Mouse (Mus musculus): Measurements from ENCODE around the gene Rnf17. TPM values are rescaled to one million over a fixed set of nuclear protein-coding genes. Genes with fewer than 3 reads are reported as not detected.

The Rnf17 gene
- under 1 TPM; 0.44 to 0.86 TPM for polyA plus RNA-seq (2017; shearing (Covaris generic))

DNA sequence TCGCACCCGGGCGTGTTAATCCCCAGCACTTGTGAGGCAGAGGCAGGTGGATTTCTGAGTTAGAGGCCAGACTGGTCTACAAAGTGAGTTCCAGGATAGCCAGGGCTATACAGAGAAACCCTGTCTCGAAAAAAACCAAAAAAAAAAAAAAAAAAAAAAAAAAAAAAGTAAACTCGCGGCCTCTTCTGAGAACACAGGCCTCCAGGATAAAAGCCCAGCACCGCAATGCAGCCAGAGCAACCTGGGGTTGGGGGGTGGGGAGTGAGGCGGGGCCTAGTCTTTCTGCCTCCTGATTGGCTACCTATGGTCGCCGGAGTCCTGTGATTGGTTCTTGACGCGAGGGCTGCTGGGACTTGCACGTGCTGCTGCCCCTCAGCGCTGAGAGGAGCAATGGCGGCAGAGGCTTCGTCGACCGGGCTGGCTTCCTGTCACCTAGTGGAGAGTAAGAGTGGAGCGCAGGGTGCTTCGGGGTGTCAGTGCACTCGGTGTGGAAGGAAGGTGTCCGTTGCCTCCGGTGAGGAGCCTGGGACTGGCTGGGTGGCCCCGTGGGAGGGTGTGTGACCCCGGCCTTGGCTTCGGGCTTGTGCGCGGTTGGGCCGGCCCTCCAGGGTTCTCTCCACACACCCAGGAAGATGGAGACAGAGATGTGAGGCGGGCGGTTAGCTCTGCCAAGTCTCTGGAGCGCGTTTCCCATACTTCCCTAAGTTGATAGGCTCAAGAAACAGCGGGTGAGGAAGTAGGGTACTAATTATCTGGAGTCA, at the start of gene Rnf17:
Gene Rnf17 (plus strand): TSS at position 271 of the 761 bp plus-strand sequence.
- ATAC-seq = no peak

DNA sequence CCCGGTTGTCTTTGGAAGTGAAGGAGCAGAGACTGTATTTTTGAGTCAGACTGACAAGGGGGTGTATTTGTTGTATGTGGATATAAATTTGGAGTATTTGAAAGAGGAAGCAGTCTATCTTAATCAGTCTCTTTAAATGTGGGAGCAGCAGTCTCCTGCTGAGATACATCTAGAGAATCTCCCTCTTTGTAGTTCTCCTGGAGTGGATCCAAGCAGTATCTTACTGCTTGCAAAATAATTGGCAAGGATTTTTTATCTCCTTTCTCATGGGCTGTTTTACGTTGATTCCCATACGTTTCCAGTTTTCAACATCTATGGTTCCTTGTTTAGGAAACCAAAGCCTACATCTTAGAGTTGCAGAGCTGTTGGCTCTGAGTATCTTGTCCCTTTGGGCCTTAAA, 47.6 kb upstream of the Rnf17 start:
- ATAC-seq = no peak

DNA sequence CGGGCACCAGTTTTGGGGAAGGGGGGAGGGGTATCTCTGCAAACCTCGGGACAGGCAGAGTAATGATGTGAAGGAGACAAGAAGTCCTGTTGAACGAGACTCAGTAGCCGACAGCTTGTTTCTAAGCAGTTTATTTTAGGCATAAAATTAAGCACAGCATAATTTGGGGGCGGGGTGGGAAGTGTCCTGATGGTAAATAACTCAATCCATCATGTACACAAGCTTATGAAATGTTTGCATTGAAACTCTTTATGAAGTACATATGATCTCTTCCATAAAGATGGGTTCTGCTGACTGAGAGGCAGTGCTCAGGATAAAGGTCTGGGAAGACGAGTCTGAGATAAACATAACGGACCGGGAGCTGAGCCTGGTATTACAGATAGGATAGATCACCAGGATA, 47.0 kb upstream of the Rnf17 start:
- no peak for ATAC-seq

DNA sequence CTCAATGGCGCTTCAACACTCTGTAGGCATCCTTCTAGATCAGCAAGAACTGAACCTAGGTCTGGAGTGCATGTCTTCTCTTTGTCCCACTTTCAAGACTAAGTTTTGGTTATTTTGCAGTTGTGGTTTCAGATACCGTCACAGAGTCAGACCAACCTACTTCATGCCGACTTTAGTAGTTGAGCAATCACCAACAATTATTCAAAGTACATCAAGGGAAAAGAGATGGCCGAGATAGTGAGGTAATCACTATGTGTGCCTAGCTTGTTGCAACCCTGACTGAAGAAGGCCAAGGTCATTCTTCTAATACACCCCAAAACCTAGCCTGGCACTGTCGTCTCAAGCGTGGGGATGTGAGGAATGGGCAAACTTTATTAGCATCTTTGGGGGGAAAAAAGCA, 46.2 kb upstream of the Rnf17 start:
- no peak for ATAC-seq

DNA sequence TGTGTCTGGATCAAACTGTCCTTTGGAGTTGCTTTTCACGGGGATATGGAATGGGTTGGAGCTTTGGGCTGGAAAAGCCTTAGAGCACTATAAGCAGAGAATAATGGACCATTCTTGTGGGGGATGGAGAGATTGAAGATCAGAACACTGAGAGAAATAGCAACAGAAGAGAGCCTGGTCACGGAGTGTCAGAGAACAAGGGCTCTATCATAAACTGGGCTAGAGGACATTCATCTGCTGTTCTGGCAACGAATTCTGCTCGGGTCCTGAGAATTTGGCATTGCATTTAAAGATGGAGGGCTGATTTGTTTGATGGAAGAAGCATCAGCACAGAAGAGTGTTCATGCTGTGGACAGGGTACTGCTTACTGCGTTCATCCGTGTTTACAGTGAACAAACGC, 44.0 kb upstream of the Rnf17 start:
- no peak for ATAC-seq

DNA sequence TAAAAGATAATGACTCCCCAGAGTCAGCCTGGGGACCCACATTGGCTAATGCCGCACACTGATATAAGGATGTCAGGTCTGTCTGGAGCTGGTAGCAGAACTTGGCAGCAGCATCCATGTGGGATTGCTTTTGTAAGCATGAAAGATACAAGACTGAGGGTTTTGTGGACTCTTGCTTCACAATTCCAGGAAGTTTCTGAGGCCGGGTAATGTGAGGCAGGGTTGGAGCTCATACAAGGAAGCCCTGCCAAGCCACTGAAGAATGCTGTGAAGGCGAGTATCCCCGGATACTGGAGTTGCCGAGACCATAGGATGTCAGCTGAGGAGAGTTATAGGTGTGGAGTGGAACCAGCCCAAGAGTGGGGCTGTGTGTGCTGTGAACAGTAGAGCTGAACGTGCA, 43.2 kb upstream of the Rnf17 start:
- ATAC-seq = no peak

DNA sequence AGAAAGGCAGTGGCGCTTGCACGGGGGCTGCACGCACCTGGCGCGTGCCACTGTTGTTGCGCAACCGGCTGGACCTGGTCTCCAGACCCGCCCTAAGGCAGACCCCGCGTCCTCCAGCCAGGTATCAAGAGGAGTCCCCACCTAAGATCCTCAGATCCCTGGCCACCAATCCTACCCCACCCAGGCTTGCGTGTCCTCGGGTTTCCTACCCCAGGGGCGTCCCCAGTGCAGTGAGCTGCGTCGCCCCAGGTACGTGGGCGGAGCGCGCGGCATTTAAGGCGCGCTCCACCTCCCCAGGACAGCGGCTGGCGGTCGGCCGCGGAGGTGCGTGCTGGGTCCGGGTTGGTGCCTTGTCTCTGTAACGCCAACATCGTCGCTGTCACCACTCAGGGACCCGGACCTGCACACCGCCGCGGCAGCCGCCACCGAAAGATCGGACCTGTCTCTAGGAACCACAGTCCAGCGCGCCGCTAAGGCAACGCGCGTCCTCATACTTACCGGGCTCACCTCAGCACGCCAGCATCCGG, 37.6 kb upstream of the Rnf17 start, which contains the start of gene Atp12a:
Gene Atp12a (plus strand): TSS at position 358 of the 527 bp plus-strand sequence.
- no peak for ATAC-seq

DNA sequence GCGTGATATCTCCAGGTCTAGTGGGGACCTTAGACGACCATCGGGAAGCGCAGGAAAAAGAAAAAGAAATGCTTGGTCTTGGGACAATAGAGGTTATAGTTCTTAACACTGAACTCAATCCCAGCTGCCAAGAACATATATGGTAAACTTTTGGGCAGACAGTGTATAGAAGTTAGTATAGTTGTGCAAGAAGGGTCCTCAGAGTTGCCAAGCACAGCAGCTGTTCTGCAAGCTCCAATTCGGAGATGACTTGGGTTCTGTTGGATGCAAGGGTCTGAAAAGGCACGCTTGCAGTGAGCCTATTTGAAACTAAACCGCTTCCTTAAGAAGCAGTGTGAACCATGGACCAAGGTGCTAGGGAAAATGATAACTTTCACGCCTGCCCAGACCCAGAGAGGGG, 37.1 kb upstream of the Rnf17 start:
- no peak for ATAC-seq

DNA sequence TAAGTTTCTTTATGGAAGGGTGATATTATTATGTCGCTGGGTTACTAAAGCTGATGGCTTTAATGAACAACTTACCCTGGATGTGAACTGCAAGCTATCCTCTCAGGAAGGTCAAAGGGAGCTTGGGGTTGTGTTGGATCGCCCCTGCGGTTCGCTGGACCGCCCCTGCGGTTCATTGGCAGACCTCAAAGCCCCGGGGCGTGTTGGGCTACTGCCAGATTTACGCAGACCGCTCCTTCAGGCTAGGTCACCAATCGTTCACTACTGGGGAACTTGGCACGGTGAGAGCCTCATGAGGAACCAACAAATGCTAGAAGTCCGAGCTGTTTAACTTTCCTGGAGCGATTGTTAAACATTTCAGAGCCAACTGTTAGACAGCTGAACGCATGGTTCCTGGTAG, 35.7 kb upstream of the Rnf17 start:
- ATAC-seq = no peak

DNA sequence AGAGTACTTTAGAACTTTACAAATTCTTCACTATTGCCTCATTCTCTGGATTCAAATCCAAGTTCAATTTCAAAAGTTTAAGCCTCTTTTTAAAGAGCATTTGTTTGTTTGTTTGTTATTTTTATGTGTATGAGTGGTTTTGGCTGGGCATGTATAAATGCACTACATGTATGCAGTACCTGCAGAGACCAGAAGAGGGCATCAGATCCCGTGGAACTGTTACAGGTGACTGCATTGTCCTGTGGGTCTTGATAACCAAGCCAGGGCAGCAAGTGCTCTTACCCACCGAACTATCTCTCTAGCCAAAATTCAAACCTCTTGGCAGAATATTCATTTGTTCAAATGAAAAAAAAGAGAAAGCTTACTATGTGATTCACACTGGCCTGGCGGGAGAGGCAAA, 33.5 kb upstream of the Rnf17 start:
- ATAC-seq = no peak

DNA sequence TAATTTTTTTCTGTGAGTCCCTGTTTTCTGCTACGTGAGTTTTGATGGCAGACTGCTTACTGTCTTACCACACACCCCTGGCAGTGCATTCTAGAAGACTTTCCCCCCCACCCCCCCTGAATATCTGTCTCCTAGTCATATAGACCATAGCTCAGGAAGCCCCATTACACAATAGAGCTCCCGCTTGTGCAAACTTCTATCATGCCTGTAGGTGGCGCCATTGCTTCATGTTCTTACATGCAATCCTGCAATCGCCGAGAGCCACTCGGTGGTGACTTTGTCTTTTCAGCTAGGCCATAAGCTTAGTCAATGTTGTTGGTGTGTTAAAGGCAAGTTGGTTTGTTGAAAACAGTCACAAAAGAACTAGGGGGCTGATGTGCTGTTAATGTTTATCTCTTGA, 26.6 kb upstream of the Rnf17 start:
- ATAC-seq = peak; percentile 41

DNA sequence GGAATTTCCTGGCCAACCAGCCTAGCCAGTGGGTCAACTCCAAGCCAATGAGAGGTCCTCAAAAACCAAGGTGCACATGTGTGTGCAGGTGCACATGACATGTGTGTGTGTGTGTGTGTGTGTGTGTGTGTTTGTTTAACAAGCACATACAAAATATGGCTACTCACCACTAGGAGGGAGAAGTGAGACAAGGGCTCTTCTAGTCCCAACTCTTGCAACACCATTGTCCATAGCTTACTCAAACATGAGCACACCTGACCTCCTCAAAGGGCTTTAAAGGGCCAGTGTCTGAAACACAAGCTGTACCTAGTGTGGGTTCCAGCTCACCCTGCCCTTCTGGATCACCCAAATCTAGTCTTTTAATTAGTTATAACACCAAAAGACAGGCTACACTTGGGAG, 24.6 kb upstream of the Rnf17 start:
- no peak for ATAC-seq

DNA sequence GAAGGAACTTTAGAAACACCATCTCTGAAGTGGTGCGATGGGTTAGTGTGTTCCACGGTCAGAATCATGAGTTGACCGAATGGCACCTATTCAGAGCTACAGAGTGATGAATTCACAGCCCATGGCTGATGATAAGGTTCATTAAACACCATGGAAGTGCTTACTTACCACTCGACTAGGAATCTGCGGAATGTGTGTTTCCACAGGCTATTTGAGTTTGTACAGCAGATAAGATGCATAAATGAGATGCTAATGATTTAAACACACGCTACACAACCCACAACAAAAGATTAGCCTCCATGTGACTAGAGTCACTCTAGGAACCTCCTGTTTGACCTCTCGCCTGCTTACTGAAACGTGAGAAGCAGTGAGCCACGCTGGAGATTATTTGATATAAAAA, 23.0 kb upstream of the Rnf17 start:
- ATAC-seq = no peak

DNA sequence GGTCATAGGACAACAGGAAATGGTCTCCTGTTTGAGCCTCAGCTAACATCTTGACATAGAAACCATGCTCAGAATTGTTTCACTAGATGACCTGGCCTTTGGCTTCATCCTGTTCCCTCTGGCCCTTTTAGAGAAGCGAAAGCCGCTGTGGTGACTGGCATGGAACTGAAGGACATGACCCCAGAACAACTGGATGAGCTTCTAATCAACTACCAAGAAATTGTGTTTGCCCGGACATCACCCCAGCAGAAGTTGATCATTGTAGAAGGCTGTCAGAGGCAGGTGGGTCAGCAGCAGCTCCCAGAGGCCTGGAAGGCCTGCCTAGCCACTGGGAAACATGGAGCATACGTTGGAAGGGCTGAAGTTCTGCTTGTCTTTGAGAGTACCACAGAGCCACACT, 20.0 kb upstream of the Rnf17 start:
- no peak for ATAC-seq

DNA sequence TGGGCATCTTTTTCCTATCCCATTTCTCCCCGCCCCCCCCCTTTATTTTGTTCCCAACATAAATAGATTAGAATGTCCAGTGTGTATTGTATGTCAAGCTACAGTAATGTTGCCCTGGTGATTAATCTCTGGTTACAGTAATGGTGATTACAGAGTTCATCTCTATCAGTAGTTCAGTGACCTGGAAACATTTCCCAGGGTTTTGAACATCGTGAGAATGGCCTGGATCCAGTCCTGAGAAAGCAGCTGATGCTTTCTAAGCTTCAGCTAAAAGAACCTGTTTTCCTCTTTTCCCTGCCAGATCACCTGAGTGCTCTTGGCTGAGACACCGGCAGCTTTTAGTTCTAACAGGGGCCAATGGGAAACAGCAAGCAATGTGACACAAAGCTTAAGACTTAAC, 12.1 kb upstream of the Rnf17 start:
- ATAC-seq = no peak

DNA sequence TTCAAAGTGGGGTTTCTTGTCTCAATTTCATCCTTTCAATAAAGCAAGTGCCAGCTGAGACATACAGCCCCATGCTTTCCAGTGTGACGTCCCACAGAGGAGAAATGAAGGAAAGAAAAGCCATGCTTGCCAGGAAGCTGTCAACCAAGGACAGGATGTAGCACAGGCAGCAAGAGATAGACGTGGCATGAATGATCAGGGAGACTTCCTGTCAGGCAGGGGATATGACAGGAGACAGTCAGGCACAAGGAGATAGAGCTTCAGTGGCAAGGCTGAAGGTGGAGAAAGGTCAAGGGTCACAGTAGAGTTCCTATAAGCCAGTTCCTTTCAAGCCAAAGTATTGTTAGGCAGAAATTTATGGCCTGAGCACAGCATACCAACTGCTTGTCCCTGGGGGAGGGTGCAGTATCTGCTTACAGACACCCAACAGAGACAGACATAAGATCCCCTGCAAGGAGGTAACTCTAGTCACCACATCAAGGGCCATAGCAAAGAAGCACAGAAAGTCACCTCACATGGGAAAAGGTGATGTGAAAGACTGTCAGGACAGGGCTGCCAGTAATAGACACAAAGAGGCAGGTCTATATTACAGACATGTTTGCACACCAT, 8.6 kb upstream of the Rnf17 start:
- no peak for ATAC-seq

DNA sequence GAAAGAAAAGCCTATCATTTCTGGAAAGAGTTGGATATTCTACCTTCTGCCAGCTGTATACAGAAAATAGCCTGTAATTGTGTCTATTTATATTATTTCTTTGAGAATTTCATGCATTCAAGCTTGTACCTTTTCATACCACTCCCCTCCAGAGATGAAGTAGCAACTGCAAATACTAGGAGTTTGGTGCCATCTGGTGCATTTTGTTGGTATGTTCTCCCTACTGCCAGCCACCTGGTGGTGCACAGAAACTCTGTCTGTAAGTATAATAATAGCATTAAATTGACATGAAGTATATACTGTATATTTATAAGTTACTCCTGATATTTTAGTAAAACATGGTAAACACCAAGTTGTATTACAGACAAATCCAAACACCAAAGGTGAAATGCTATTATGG, 4.4 kb upstream of the Rnf17 start:
- ATAC-seq = no peak

DNA sequence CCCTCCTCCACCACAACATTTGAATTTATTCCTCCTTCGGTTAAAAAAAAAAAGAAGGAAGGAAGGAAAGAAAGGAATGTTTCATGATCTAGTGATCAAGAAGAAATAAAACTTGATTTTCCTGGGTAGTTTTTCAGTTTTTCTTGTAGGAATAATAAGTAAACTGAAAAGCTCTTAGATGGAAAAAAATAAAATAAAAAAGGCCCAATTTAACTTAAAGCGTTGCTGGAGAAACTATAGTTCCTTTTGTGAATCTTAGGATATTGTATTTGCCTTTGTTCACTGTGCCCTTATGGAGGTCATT, 643 bp downstream of the Rnf17 start:
- no peak for ATAC-seq

DNA sequence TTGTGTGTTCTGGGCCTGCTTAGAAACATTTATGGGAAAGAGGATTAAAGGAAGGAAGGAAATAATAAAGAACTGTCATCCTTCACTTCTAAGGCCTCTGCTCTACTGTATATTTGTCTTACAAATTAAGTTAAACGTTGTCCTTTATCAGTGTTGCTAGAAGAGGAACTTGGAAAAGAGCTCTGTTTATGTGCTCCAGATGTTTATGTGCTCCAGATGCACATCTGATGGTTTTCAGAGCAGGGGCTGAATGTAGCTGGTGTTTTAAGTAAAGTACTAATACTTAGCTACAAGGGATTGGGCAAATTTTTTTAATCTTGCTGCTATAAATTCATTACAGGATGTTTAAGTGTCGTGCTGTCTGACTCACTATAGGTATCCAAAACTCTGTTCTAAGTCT, 59.7 kb downstream of the Rnf17 start:
- ATAC-seq = no peak

DNA sequence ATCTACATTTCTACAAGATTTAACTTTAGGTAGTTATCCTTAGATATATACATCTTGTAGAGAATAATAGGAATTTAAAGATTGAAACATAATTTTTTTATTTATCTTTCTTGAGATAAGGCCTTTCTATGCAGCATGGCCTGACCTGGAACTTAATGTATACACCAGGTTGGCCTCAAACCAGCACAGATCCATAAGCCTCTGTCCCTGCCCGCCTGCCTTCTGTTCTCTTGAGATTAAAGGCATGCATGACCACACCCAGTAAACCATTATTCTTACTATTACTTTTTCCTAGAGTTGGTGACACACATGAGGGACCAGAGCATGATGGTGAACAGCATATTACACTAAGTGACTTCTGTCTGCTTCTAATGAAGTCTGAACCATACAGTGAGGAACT, 60.3 kb downstream of the Rnf17 start:
- no peak for ATAC-seq

DNA sequence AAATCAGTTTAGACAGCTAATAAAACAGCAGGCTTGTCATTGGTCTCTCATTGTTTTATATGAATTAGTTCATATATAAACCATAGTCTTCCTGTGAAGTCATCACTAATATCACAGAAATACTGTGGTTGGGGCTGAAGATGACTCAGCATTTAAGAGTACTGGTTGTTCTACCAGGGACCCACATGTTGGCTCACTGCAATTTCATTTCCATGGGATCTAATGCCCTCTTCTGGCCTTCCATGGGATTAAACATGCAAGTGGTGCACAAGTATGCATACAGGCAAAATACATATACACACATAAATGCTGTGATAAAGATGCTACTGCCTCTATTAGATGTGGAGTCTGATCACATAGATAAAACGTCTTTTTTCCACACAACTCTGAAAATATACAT, 65.8 kb downstream of the Rnf17 start:
- ATAC-seq = no peak

DNA sequence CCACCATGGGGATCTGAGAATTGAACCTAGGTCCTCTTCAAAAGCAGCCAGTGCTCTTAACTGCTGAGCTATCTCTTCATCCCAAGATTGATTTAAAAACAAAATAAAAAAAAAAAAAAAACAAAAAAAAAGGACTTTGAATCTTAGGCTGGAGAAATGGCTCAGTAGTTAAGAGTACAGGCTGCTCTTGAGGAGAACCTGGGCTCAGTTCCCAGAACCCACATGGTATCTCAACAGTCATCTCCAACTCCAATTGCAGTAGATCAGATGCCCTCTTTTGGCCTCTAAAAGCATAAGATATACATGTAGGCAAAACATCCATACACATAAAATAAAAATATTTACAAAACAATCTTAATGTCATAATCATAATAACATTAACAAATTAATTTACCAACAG, 87.4 kb downstream of the Rnf17 start:
- ATAC-seq = no peak

DNA sequence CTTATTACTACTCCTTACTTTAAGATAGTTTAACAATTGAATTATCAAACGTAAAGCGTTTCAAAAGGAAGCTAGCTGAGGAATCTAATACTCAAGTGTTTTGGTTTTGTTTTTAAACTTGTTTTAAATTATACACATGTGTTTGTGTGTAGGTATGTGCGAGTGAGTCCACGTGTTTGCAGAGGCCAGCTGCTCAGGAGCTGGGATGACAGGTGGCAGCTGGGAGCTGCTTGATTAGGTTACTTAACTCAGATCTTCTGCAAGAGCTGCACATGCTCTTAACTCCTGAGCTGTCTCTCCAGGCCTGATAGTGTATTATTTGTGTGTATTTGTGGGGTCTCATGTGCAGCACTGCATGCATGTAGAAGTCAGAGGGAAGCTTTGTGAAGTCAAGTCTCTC, 100.0 kb downstream of the Rnf17 start:
- no peak for ATAC-seq

DNA sequence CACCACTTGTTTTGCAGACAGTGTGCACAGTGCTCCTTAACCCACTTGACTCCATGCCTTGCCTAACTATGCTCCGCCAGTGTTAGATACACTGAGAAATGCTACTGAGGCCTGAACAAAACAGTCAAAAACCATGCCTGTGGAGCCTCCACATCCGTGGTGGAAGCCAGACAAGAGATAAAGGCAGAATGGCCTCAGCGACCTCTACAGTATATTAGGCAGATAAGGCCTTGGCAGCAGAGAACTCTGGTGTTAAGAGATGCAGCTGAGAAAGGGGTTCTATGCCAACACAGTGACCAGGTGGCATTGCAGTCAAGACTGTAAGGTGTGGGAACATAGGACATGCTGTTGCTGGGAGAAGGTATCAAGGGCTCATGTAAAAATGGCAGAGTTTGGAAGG, 104.4 kb downstream of the Rnf17 start:
- ATAC-seq = no peak

DNA sequence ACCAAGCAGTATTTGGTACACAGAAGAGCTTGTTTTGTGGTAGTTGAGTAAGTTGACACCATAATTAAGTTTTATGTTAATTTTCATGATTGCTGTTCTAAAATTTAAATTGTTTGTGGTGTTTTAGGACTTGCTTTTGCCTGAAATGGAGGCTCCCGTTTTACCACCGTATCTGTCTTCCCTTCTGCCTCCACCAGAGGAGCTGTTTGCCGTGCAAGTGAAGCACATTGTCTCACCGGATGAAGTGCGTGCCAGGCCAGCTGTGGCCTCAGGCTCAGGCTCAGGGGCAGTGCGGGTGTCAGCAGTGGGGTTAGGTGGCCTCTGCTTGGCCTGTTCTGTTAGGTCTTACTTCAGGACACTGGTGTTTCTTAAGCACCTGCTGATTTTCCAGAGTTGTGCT, 109.7 kb downstream of the Rnf17 start:
- ATAC-seq = no peak
